Mouse (Mus musculus): ENCODE measurements around the gene AU021092.

- TF ChIP-seq CTCF (conservative IDR thresholded peaks at IDR 0.05; ENCODE audit: low read length), result no peak
- no peak for TF ChIP-seq POU5F1 (IDR thresholded peaks at IDR 0.05; ENCODE audit: borderline replicate concordance, low read length)
- TF ChIP-seq NANOG (IDR thresholded peaks at IDR 0.05; ENCODE audit: borderline replicate concordance, low read length), result no peak
Measured at GRCm38 (mm10) chr16:5203668-5204433, 18.2 kb downstream of the AU021092 start, which contains the start of gene Nagpa.
